Mouse (Mus musculus): ENCODE results near the gene D430041D05Rik. TPM values are rescaled to one million over a fixed set of nuclear protein-coding genes. Genes with fewer than 3 reads are reported as not detected.
A peak's percentile ranks its signal among the peaks of the same experiment; 100 is the strongest.

D430041D05Rik gene
- total RNA-seq, 2 experiments from 2014 or later: 81.2 to 87.4 TPM

- no peak overlapping the region for H3K27ac ChIP-seq
- DNase-seq (ENCODE audit: low spot score in 2 of 2): no peak
- TF ChIP-seq CTCF (conservative IDR thresholded peaks at IDR 0.05): no peak
- no peak overlapping the region for H3K4me3 ChIP-seq
Measured at GRCm38 (mm10) chr2:104426112-104426511, 15.3 kb upstream of the D430041D05Rik start.

GRCm38 (mm10) chr2:104422230-104422629 lies 11.4 kb upstream of the D430041D05Rik start:
- H3K27ac ChIP-seq: no peak overlapping the region
- no peak overlapping the region for H3K4me3 ChIP-seq
- TF ChIP-seq CTCF (conservative IDR thresholded peaks at IDR 0.05): peak; percentile 90
- no peak for DNase-seq (ENCODE audit: low spot score in 2 of 2)

DNA sequence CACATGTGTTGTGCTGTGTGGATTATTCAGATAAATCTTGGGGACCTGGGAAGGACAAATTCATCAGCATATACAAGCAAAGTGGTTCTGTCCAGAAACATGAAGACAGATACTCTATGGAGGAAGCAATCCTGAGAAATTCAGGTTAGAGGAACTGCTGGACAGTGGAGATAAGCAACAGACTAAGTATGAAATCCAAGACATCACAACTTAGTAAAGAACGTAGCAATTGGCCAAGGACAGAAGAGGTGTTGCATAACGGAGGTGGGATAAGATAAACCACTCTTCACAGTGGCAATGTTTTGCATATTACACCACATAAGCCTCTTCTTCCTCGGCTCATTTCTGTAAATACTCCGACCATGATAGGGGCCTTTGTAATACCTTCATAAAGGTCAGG lies 10.0 kb upstream of the D430041D05Rik start:
- no peak for TF ChIP-seq CTCF (conservative IDR thresholded peaks at IDR 0.05)
- no peak for DNase-seq (ENCODE audit: low spot score in 2 of 2)
- Histone ChIP-seq H3K4me3 (no peak overlapping the region), H3K27ac (no peak overlapping the region)

- TF ChIP-seq CTCF (conservative IDR thresholded peaks at IDR 0.05): no peak
- Histone ChIP-seq H3K4me3 (no peak overlapping the region), H3K27ac (no peak overlapping the region)
- DNase-seq (ENCODE audit: low spot score in 2 of 2): no peak
Measured at GRCm38 (mm10) chr2:104419999-104420398, 9.2 kb upstream of the D430041D05Rik start.

- TF ChIP-seq CTCF (conservative IDR thresholded peaks at IDR 0.05): no peak
Measured at GRCm38 (mm10) chr2:104419411-104419810, 8.6 kb upstream of the D430041D05Rik start.

GRCm38 (mm10) chr2:104413011-104413410 lies 2.2 kb upstream of the D430041D05Rik start:
- DNase-seq (ENCODE audit: low spot score in 2 of 2): no peak
- TF ChIP-seq CTCF (conservative IDR thresholded peaks at IDR 0.05): no peak
- H3K27ac ChIP-seq: no peak overlapping the region
- H3K4me3 ChIP-seq: no peak overlapping the region

More at GRCm38 (mm10) chr2:104419411-104419810, 8.6 kb upstream of the D430041D05Rik start:
- H3K27ac ChIP-seq: no peak overlapping the region
- no peak overlapping the region for H3K4me3 ChIP-seq
- no peak for DNase-seq (ENCODE audit: low spot score in 2 of 2)

DNA sequence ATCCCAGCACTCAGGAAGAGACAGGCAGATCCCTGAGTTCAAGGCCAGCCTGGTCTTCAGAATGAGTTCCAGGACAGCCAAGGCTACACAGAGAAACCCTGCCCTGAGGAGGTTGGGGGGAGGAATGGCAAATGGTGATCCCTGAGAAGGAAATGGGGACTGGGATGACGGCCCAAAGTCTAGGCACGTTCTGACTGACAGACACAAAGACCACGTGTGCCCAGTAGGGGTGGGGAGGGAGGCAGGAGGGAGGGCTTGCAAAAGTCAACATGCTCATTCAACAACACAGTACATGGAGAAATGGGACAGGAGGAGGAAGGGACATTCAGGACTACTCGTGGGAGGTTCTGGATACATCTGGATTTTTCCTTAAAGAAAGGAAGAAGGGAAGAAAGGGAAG lies 1.7 kb upstream of the D430041D05Rik start:
- Histone ChIP-seq H3K4me3 (no peak overlapping the region), H3K27ac (no peak overlapping the region)
- TF ChIP-seq CTCF (conservative IDR thresholded peaks at IDR 0.05): no peak
- DNase-seq (ENCODE audit: low spot score in 2 of 2): no peak

GRCm38 (mm10) chr2:104411806-104412205 lies 993 bp upstream of the D430041D05Rik start:
- Histone ChIP-seq H3K27ac (no peak overlapping the region), H3K4me3 (no peak overlapping the region)
- DNase-seq (ENCODE audit: low spot score in 2 of 2): no peak
- no peak for TF ChIP-seq CTCF (conservative IDR thresholded peaks at IDR 0.05)

DNA sequence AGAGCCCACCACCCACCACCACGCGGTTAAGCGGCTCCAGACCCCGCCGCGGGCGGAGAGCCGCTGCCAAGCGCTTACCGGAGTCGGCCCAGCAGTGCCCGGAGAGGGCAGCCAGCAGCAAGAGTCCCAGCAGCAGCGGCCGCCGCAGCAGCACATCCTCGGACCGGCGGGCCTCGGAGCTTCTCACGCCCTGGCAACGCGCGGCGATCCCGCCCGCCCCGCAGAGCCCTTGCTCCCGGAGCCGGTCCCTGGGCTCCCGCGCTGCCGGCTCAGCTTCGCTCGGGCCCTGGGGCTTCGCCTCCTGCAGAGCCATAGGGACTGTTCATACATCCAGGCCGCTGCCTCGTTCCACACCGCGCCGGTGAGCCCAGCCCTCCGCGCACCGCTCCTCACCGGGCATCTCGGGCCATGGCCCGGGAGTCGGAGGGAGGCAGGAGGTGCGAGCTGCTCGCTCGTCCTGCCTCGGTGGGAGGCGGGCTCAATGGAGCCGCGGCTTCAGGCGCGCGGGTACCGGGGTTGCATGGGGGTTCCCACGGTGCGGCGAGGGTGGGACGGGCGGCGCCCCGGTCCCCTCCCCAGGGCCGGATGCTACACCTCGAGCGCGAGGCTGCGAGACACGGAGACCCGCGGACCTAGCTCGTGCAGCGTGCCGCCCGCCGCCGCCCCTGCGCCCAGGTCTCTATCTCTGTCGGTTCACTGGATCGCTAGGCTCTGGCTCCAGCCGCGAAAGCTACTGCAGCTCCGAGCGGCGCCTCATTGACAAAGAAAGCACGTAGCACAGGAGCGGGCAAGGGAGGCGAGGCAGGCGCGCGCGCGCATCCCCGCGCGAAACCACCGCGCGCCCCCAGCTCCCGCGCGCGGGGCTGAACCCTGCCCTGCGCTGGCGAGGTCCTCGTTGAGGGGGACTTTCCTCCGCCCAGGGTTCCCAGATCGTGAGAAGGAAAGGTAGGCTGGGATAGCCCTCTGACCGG lies 677 bp downstream of the D430041D05Rik start:
- peak overlapping the region; percentile 67 for H3K4me3 ChIP-seq
- no peak for TF ChIP-seq CTCF (conservative IDR thresholded peaks at IDR 0.05)
- H3K27ac ChIP-seq: peak overlapping the region; percentile 95
- DNase-seq (ENCODE audit: low spot score in 2 of 2): peak; percentile 44 to 60

DNA sequence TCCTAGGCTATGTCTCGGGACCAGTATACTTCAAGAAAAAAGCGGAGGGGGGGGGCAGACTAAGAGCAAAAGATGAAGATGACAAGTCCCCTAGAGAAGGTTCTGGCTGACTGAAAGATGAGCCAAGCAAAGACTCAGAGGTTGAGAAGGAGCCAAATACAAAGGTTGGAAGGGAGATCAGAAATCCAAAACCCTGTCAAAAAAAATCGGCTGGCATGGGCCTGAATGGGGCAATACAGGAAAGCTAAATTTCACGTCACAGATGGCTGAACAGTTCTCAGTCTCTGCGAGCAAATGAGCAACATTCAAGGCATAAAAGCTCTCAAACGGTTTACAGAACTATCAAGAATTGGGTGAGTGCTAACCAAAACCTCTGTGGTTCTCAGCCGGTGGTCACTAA lies 2.5 kb downstream of the D430041D05Rik start:
- no peak for TF ChIP-seq CTCF (conservative IDR thresholded peaks at IDR 0.05)
- no peak for DNase-seq (ENCODE audit: low spot score in 2 of 2)
- Histone ChIP-seq H3K27ac (peak overlapping the region; percentile 95; the same call in 1 of the 2 replicates), H3K4me3 (peak overlapping the region; percentile 67)

DNA sequence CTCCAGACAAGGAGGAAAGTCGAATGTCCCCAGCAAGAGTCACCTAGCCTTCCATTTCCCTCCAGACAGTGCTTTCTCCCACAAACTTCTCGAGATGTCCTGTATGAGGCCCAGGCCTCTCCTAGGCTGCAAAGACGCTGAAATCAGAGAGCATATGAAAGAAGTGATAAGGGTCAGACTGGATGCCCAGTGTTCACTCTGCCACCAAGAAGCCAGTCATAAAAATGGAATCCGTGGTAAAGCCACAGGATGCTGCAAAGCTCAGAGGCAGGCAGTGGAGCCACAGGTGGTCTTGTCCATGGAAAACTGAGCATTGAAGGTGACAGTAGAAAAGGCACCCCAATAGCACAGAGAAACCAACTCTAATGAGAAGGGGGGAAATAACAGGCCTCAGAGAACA lies 2.9 kb downstream of the D430041D05Rik start:
- no peak for DNase-seq (ENCODE audit: low spot score in 2 of 2)
- TF ChIP-seq CTCF (conservative IDR thresholded peaks at IDR 0.05): no peak
- Histone ChIP-seq H3K4me3 (peak overlapping the region; percentile 67), H3K27ac (peak overlapping the region; percentile 3; the same call in 1 of the 2 replicates)

DNA sequence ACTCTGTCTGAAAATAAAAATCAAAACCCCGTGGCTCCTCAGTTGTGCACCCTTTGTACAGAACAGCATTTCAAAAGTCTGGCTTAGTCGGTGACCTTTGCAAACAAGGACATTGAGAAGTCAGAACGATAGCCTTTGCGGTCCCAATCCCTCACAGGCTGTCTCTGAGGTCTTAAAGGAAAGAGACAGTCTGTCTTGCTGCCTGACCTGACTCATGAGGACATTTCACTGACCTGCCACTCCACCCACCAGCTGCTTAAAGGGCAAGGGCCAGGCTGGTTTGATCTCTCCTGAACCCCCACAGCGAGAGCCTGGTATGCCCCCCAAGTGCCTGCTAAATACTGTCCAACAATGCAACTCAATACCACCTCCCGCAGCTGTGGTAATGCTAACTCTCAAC lies 6.8 kb downstream of the D430041D05Rik start:
- no peak for TF ChIP-seq CTCF (conservative IDR thresholded peaks at IDR 0.05)
- no peak overlapping the region for H3K27ac ChIP-seq

DNA sequence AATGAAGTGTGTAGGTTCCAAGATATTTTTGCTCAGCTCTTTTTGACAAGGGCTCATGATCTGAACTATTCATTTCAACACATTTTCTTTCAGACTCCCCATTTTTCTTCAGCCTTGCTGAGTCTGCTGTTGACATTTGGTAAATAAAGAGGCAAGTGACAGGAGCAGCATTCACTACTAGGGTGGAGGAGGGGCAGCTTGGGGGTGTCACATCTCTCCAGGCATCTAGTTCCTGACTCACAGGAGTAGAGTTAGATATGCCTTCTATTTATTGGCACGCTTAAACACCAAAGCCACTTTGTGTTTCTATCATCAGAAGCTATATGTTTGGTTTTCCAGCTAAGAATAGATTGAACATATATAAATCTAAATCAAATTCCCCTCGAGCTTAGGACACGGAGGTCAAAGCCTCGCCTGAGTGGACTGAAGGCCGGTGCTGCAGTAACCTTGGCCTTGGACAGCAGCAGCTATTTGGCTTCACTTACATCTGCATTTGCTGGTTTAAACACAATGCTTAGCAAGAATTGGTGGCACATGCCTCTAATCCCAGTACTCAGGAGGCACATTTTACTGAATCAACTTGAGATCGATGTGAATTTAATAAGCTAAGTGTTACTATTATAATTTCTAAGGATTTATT lies 12.0 kb downstream of the D430041D05Rik start:
- Histone ChIP-seq H3K4me3 (no peak overlapping the region), H3K27ac (no peak overlapping the region)
- TF ChIP-seq CTCF (conservative IDR thresholded peaks at IDR 0.05): no peak
- DNase-seq (ENCODE audit: low spot score in 2 of 2): no peak

More for the DNA sequence above, 6.8 kb downstream of the D430041D05Rik start:
- DNase-seq (ENCODE audit: low spot score in 2 of 2): no peak
- H3K4me3 ChIP-seq: no peak overlapping the region

Data from layer of hippocampus, adult 2 months (tissue).